ENCODE assay signal across 24 mouse cellular contexts in the genomic region with DNA sequence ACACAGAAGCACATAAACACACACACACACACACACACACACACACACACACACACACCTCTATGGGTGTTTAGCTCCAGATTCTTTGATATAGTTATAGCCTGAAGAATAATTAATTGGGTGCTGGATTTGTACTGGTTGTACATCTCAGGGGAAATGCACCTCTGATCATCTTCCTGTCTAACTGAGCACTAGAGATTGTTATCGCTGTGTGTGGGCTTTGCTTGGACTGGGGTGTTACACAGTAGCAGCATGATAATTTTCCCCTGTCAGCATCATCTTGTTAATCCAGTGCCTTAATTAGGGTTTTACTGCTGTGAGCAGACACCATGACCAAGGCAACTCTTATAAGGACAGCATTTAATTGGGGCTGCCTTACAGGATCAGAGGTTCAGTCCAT.
A peak's percentile ranks its signal among the peaks of the same experiment; 100 is the strongest.
DNase-seq lines count a peak whose midpoint lies in the region; ATAC-seq lines count a peak whose summit lies in the region.
"Had no signal": no experiment of that assay in that cellular context is flagged by ENCODE, and none has a peak within 500 bp of the region (broad histone marks: within the 10 kb centered on the region; RNA-seq: fewer than 3 reads in every experiment).

No protein-coding gene starts in this region.

- H3K4me3 ChIP-seq in midbrain, embryonic 11.5 days (ENCODE audit: low read depth, low read length): no peak overlapping the region
- no peak overlapping the region for H3K4me3 ChIP-seq in midbrain, embryonic 15.5 days
- H3K4me3 ChIP-seq: embryonic facial prominence, embryonic 15.5 days; erythroblast, embryonic 14.5 days; forebrain, embryonic 10.5 days; heart, embryonic 13.5 days; hindbrain, embryonic 13.5 days had no signal

- H3K27me3 ChIP-seq in midbrain, embryonic 11.5 days (ENCODE audit: control insufficient read depth, insufficient read depth, low read length): no peaks in the 10 kb centered on the region
- no peaks in the 10 kb centered on the region for H3K27me3 ChIP-seq in midbrain, embryonic 15.5 days (replicated peaks)
- H3K27me3 ChIP-seq: embryonic facial prominence, embryonic 15.5 days; heart, embryonic 13.5 days; hindbrain, embryonic 13.5 days had no signal

- no peak overlapping the region for H3K4me2 ChIP-seq in midbrain, embryonic 11.5 days
- H3K4me2 ChIP-seq in midbrain, embryonic 15.5 days: no peak overlapping the region
- H3K4me2 ChIP-seq: embryonic facial prominence, embryonic 15.5 days; heart, embryonic 13.5 days; hindbrain, embryonic 13.5 days had no signal

- no peak for ATAC-seq in midbrain, embryonic 11.5 days (ENCODE audit: low FRiP score)
- no peak for ATAC-seq in midbrain, embryonic 15.5 days (replicated peaks)
- ATAC-seq in inflammation-experienced regulatory T-cells, adult 6 months: peak; percentile 72
- ATAC-seq: forebrain, embryonic 14.5 days had no signal

- no peaks in the 10 kb centered on the region for H3K36me3 ChIP-seq in midbrain, embryonic 11.5 days (ENCODE audit: control insufficient read depth, insufficient read depth, low read length)
- H3K36me3 ChIP-seq in midbrain, embryonic 15.5 days (replicated peaks): no peaks in the 10 kb centered on the region
- H3K36me3 ChIP-seq: embryonic facial prominence, embryonic 15.5 days; forebrain, embryonic 10.5 days; heart, embryonic 13.5 days; hindbrain, embryonic 13.5 days had no signal

- H3K9me3 ChIP-seq in midbrain, embryonic 11.5 days (ENCODE audit: control insufficient read depth, low read length): no peaks in the 10 kb centered on the region
- H3K9me3 ChIP-seq in midbrain, embryonic 15.5 days: no peaks in the 10 kb centered on the region
- H3K9me3 ChIP-seq: embryonic facial prominence, embryonic 15.5 days; forebrain, embryonic 10.5 days; G1E; heart, embryonic 13.5 days; hindbrain, embryonic 13.5 days had no signal

- 100% methylated on average over 1 of the region's 1 CpGs for WGBS in midbrain, embryonic 11.5 days
- 78% methylated on average over 1 of the region's 1 CpGs for WGBS in midbrain, embryonic 15.5 days

- H3K4me1 ChIP-seq in midbrain, embryonic 11.5 days (ENCODE audit: control insufficient read depth, insufficient read depth, low read length): no peaks in the 10 kb centered on the region
- H3K4me1 ChIP-seq in midbrain, embryonic 15.5 days: no peaks in the 10 kb centered on the region
- H3K4me1 ChIP-seq: embryonic facial prominence, embryonic 15.5 days; heart, embryonic 13.5 days; hindbrain, embryonic 13.5 days had no signal

- no peak overlapping the region for H3K27ac ChIP-seq in midbrain, embryonic 11.5 days (ENCODE audit: low read depth, low read length)
- H3K27ac ChIP-seq in midbrain, embryonic 15.5 days: no peak overlapping the region
- H3K27ac ChIP-seq: embryonic facial prominence, embryonic 15.5 days; forebrain, embryonic 10.5 days; heart, embryonic 13.5 days; hindbrain, embryonic 13.5 days had no signal

- peak; percentile 33 for DNase-seq in midbrain, embryonic 11.5 days (ENCODE audit: low spot score, missing footprints)
- peak; percentile 67 for DNase-seq in CD4-positive helper T cell, adult 2 months (ENCODE audit: low read depth, low spot score)
- peak; percentile 24 for DNase-seq in T-cell, adult 2 months (ENCODE audit: low spot score)
- no peak for DNase-seq in heart, postnatal 10 days
- no peak for DNase-seq in testis, postnatal 14 days (ENCODE audit: low spot score)
- no peak for DNase-seq in thymus, postnatal 25 days
- DNase-seq: adrenal gland, adult 2 months; adrenal gland, postnatal 36 days; cerebellum, adult 11 months; cerebellum, adult 8-10 months; cerebellum, postnatal 14 days; embryo, embryonic 11 days; gastrocnemius, postnatal 36 days; heart, adult 11 months; heart, postnatal 4 days had no signal

- intact Hi-C loops in heart, postnatal 10 days (cut with DNase I): no loop called here

- no peak overlapping the region for H3K9ac ChIP-seq in midbrain, embryonic 11.5 days (ENCODE audit: low read length)
- no peak overlapping the region for H3K9ac ChIP-seq in midbrain, embryonic 15.5 days
- H3K9ac ChIP-seq: embryonic facial prominence, embryonic 15.5 days; heart, embryonic 13.5 days; hindbrain, embryonic 13.5 days had no signal

Comparison
In these comparisons a context has a peak if more than half of its experiments do, and no peak if none do; other contexts are left out.
1. DNase-seq: peak in midbrain, embryonic 11.5 days (single experiment), CD4-positive helper T cell, adult 2 months (single experiment) and T-cell, adult 2 months (single experiment); none in heart, postnatal 10 days (0 of 2), testis, postnatal 14 days (single experiment) and thymus, postnatal 25 days (single experiment).